Mouse (Mus musculus): Measurements from ENCODE around the gene Mgam. TPM values are rescaled to one million over a fixed set of nuclear protein-coding genes. Genes with fewer than 3 reads are reported as not detected.
"Not testable (repeated sequence)": the region's sequence is repeated elsewhere in the genome, so short reads cannot be mapped to it uniquely, and the experiment has no call there.

The Mgam gene
- total and polyA plus RNA-seq, 3 experiments: 0.08 to 0.20 TPM; not detected in 1

GRCm38 (mm10) chr6:40755948-40756347 is 127.3 kb downstream of the Mgam start:
- Histone ChIP-seq H3K36me3 (ENCODE audit: control insufficient read depth, insufficient read depth, low read length) (no peaks in the 10 kb centered on the region), H3K9ac (ENCODE audit: low read depth, low read length) (no peak overlapping the region), H3K79me2 (replicated peaks; ENCODE audit: control insufficient read depth, insufficient read depth, low read length) (no peaks in the 10 kb centered on the region), H3K4me3 (no peak overlapping the region), H3K27me3 (ENCODE audit: control insufficient read depth, insufficient read depth, low read length) (no peaks in the 10 kb centered on the region), H3K4me1 (ENCODE audit: control insufficient read depth, insufficient read depth, low read length) (no peaks in the 10 kb centered on the region), H3K27ac (no peak overlapping the region)
- no peak for DNase-seq
- intact Hi-C loops (cut with DNase I): no loop called here
- no peak for TF ChIP-seq POLR2A (IDR thresholded peaks at IDR 0.05; ENCODE audit: insufficient read depth, low read depth, low read length)
- TF ChIP-seq EP300 (IDR thresholded peaks at IDR 0.05; ENCODE audit: insufficient read depth, low read depth, low read length): no peak
- TF ChIP-seq CTCF (IDR thresholded peaks at IDR 0.05): no peak
- 78% methylated on average over 1 of the region's 1 CpGs for WGBS

GRCm38 (mm10) chr6:40757346-40757745 is 128.7 kb downstream of the Mgam start:
- H3K27me3 ChIP-seq (ENCODE audit: control insufficient read depth, insufficient read depth, low read length); H3K27ac ChIP-seq; intact Hi-C loops (cut with DNase I); H3K36me3 ChIP-seq (ENCODE audit: control insufficient read depth, insufficient read depth, low read length); H3K4me3 ChIP-seq; DNase-seq; H3K9ac ChIP-seq (ENCODE audit: low read depth, low read length); H3K4me1 ChIP-seq (ENCODE audit: control insufficient read depth, insufficient read depth, low read length); H3K79me2 ChIP-seq (replicated peaks; ENCODE audit: control insufficient read depth, insufficient read depth, low read length): not testable (repeated sequence)
- WGBS: 58% methylated on average over 4 of the region's 4 CpGs

- Histone ChIP-seq H3K27ac (no peak overlapping the region), H3K36me3 (ENCODE audit: control insufficient read depth, insufficient read depth, low read length) (no peaks in the 10 kb centered on the region), H3K4me1 (ENCODE audit: control insufficient read depth, insufficient read depth, low read length) (no peaks in the 10 kb centered on the region), H3K4me3 (no peak overlapping the region), H3K9ac (ENCODE audit: low read depth, low read length) (no peak overlapping the region), H3K79me2 (replicated peaks; ENCODE audit: control insufficient read depth, insufficient read depth, low read length) (no peaks in the 10 kb centered on the region), H3K27me3 (ENCODE audit: control insufficient read depth, insufficient read depth, low read length) (no peaks in the 10 kb centered on the region)
- no peak for DNase-seq
- no peak for TF ChIP-seq EP300 (IDR thresholded peaks at IDR 0.05; ENCODE audit: insufficient read depth, low read depth, low read length)
- TF ChIP-seq CTCF (IDR thresholded peaks at IDR 0.05): no peak
- no peak for TF ChIP-seq POLR2A (IDR thresholded peaks at IDR 0.05; ENCODE audit: insufficient read depth, low read depth, low read length)
- WGBS: 77% methylated on average over 3 of the region's 3 CpGs
- intact Hi-C loops (cut with DNase I): no loop called here
These were observed 146.0 kb downstream of the Mgam start for GRCm38 (mm10) chr6:40774656-40775055.

GRCm38 (mm10) chr6:40778458-40778857 is 149.8 kb downstream of the Mgam start:
- Histone ChIP-seq H3K27me3 (ENCODE audit: control insufficient read depth, insufficient read depth, low read length) (no peaks in the 10 kb centered on the region), H3K27ac (no peak overlapping the region), H3K79me2 (replicated peaks; ENCODE audit: control insufficient read depth, insufficient read depth, low read length) (no peaks in the 10 kb centered on the region), H3K4me3 (no peak overlapping the region), H3K9ac (ENCODE audit: low read depth, low read length) (no peak overlapping the region), H3K4me1 (ENCODE audit: control insufficient read depth, insufficient read depth, low read length) (no peaks in the 10 kb centered on the region), H3K36me3 (ENCODE audit: control insufficient read depth, insufficient read depth, low read length) (no peaks in the 10 kb centered on the region)
- intact Hi-C loops (cut with DNase I): no loop called here
- no peak for DNase-seq
- 76% methylated on average over 4 of the region's 4 CpGs for WGBS
- no peak for TF ChIP-seq CTCF (IDR thresholded peaks at IDR 0.05)
- TF ChIP-seq EP300 (IDR thresholded peaks at IDR 0.05; ENCODE audit: insufficient read depth, low read depth, low read length): no peak
- no peak for TF ChIP-seq POLR2A (IDR thresholded peaks at IDR 0.05; ENCODE audit: insufficient read depth, low read depth, low read length)

GRCm38 (mm10) chr6:40783637-40784036 is 155.0 kb downstream of the Mgam start:
- Histone ChIP-seq H3K27ac (no peak overlapping the region), H3K4me1 (ENCODE audit: control insufficient read depth, insufficient read depth, low read length) (no peaks in the 10 kb centered on the region), H3K36me3 (ENCODE audit: control insufficient read depth, insufficient read depth, low read length) (no peaks in the 10 kb centered on the region), H3K27me3 (ENCODE audit: control insufficient read depth, insufficient read depth, low read length) (no peaks in the 10 kb centered on the region), H3K79me2 (replicated peaks; ENCODE audit: control insufficient read depth, insufficient read depth, low read length) (no peaks in the 10 kb centered on the region), H3K9ac (ENCODE audit: low read depth, low read length) (no peak overlapping the region), H3K4me3 (no peak overlapping the region)
- intact Hi-C loops (cut with DNase I): no loop called here
- WGBS: 18% methylated on average over 1 of the region's 1 CpGs
- TF ChIP-seq POLR2A (IDR thresholded peaks at IDR 0.05; ENCODE audit: insufficient read depth, low read depth, low read length) (no peak), EP300 (IDR thresholded peaks at IDR 0.05; ENCODE audit: insufficient read depth, low read depth, low read length) (no peak), CTCF (IDR thresholded peaks at IDR 0.05) (no peak)
- no peak for DNase-seq

- Histone ChIP-seq H3K79me2 (replicated peaks; ENCODE audit: control insufficient read depth, insufficient read depth, low read length) (no peaks in the 10 kb centered on the region), H3K9ac (ENCODE audit: low read depth, low read length) (no peak overlapping the region), H3K27me3 (ENCODE audit: control insufficient read depth, insufficient read depth, low read length) (no peaks in the 10 kb centered on the region), H3K4me1 (ENCODE audit: control insufficient read depth, insufficient read depth, low read length) (no peaks in the 10 kb centered on the region), H3K4me3 (no peak overlapping the region), H3K36me3 (ENCODE audit: control insufficient read depth, insufficient read depth, low read length) (no peaks in the 10 kb centered on the region), H3K27ac (no peak overlapping the region)
- DNase-seq: no peak
- 75% methylated on average over 3 of the region's 3 CpGs for WGBS
- intact Hi-C loops (cut with DNase I): no loop called here
- no peak for TF ChIP-seq CTCF (IDR thresholded peaks at IDR 0.05)
- TF ChIP-seq POLR2A (IDR thresholded peaks at IDR 0.05; ENCODE audit: insufficient read depth, low read depth, low read length): no peak
- TF ChIP-seq EP300 (IDR thresholded peaks at IDR 0.05; ENCODE audit: insufficient read depth, low read depth, low read length): no peak
These were observed 155.7 kb downstream of the Mgam start for GRCm38 (mm10) chr6:40784378-40784777.
